Mouse (Mus musculus) neural tube, embryonic 13.5 days (tissue): ENCODE results near the gene Zfp759. TPM values are rescaled to one million over a fixed set of nuclear protein-coding genes. Genes with fewer than 3 reads are reported as not detected.
"Not testable (repeated sequence)": the region's sequence is repeated elsewhere in the genome, so short reads cannot be mapped to it uniquely, and the experiment has no call there.

Experiments used
- ATAC-seq: fragments of 200-750 bp; cut with Nextera tagmentation; 2 replicates; pipeline ENCODE4 v1.8.0; 2017; ENCODE audit warnings: low read depth, mild to moderate bottlenecking, moderate TSS enrichment, moderate library complexity
- H3K27ac ChIP-seq: fragments of 300-500 bp; sonication (generic); replicated peaks from 2 replicates; pipeline ENCODE4 v1.5.1; 2015; ENCODE audit warnings: moderate library complexity, mild to moderate bottlenecking, inconsistent platforms
- H3K27me3 ChIP-seq: fragments of 300-500 bp; sonication (generic); 2 replicates; pipeline ENCODE4 v1.6.1; 2015; ENCODE audit warnings: mild to moderate bottlenecking, inconsistent platforms
- H3K36me3 ChIP-seq: fragments of 300-500 bp; sonication (generic); 2 replicates; pipeline ENCODE4 v1.6.1; 2015; ENCODE audit warnings: mild to moderate bottlenecking, inconsistent platforms
- H3K4me1 ChIP-seq: fragments of 300-500 bp; sonication (generic); replicated peaks from 2 replicates; pipeline ENCODE4 v1.6.1; 2015; ENCODE audit warnings: inconsistent platforms
- H3K4me2 ChIP-seq: fragments of 300-500 bp; sonication (generic); 2 replicates; pipeline ENCODE4 v1.6.1; 2015; ENCODE audit warnings: inconsistent platforms, mild to moderate bottlenecking, moderate library complexity
- H3K4me3 ChIP-seq: fragments of 300-500 bp; sonication (generic); 2 replicates; pipeline ENCODE4 v1.5.1; 2015; ENCODE audit warnings: mild to moderate bottlenecking, inconsistent platforms
- H3K9ac ChIP-seq: fragments of 300-500 bp; sonication (generic); 2 replicates; pipeline ENCODE4 v1.6.1; 2015; ENCODE audit warnings: moderate library complexity, mild to moderate bottlenecking, inconsistent platforms
- H3K9me3 ChIP-seq: fragments of 300-500 bp; sonication (generic); 2 replicates; pipeline ENCODE4 v1.6.1; 2016; ENCODE audit warnings: inconsistent platforms
- WGBS: fragments of 180-500 bp; shearing (Covaris S2); methylation state at CpG from one replicate; pipeline ENCODE4 v1.1.7; 2015; 5-methylcytosine and 5-hydroxymethylcytosine counted together
- polyA plus RNA-seq: library from polyadenylated mRNA; unstranded; fragments of >200 nt; fragmentation: Nextera tagmentation; extraction: Ambion mirVana; gene quantifications from 2 replicates; pipeline ENCODE4 v1.2.1, GENCODE M21; 2015

The Zfp759 gene
- polyA plus RNA-seq, 1 experiment from 2014 or later = 3.8 TPM

DNA sequence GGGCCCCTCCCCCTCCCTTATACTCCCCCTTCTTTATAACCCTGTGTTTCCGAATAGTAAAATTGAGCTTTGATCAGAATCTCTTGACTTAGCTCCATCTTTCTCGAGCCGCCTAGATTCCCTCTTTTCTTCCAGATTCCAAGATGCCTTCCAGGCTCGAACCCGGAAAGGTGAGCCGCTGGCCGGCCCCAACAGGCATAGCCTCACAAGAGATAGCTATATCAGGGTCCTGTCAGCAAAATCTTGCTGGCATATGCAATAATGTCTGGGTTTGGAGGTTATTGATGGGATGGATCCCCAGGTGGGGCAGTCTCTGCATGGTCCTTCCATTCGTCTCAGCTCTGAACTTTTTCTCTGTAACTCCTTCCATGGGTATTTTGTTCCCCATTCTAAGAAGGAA, 5.3 kb upstream of the Zfp759 start, which contains the start of gene Rslcan18:
Gene Rslcan18, minus strand, starts transcription at position 101 of the 400 bp plus-strand sequence.
- H3K27ac ChIP-seq, H3K4me1 ChIP-seq, H3K9me3 ChIP-seq, H3K4me2 ChIP-seq, H3K36me3 ChIP-seq, H3K4me3 ChIP-seq, H3K27me3 ChIP-seq, ATAC-seq, H3K9ac ChIP-seq: not testable (repeated sequence)
- 91% methylated on average over 8 of the region's 8 CpGs for WGBS

DNA sequence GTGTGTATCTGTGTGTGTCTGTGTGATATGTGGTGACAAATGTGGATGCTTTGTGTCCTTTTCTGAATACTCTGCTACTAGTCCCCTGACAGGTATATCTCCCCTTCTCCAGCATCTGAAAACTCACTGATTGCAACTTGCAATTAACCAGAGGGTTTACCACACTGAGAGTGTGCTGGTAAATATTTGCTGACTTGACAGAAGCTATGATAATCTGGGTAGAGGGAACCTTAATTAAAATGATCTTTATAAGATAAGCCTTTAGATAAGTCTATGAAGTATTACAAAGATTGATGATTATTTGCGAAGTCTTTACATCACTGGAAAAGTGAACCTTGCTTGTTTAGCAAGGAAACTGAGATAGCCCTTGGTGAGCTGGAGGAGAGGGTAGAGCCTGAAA, 3.0 kb downstream of the Zfp759 start:
- Histone ChIP-seq H3K9me3 (no peaks in the 10 kb centered on the region), H3K27ac (no peak overlapping the region), H3K9ac (no peak overlapping the region), H3K4me3 (no peak overlapping the region), H3K36me3 (no peaks in the 10 kb centered on the region), H3K27me3 (no peaks in the 10 kb centered on the region), H3K4me2 (no peak overlapping the region), H3K4me1 (peaks cover 9% of the 10 kb centered on the region)
- WGBS = 77% methylated on average over 1 of the region's 1 CpGs
- ATAC-seq = no peak

DNA sequence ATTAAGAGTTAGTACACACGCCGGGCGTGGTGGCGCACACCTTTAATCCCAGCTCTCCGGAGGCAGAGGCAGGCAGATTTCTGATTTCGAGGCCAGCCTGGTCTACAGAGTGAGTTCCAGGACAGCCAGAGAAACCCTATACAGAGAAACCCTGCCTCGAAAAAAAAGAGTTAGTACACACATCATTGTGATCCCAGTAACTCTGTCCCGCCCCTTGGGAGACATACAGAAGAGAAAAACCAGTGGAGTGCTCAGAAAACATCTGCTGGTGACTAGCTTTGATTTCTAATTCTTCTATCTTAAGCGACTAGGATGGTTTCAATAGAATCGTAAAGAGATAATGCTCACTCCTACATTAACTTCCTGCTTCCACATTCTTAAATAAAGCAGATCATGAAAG, 6.0 kb downstream of the Zfp759 start:
- Histone ChIP-seq H3K4me2 (peak overlapping the region; percentile 65), H3K4me3 (peak overlapping the region; percentile 59)
- H3K9me3 ChIP-seq, H3K36me3 ChIP-seq, H3K27me3 ChIP-seq, H3K27ac ChIP-seq, H3K4me1 ChIP-seq, H3K9ac ChIP-seq: not testable (repeated sequence)
- ATAC-seq = peak; percentile 60
- 79% methylated on average over 10 of the region's 10 CpGs for WGBS

DNA sequence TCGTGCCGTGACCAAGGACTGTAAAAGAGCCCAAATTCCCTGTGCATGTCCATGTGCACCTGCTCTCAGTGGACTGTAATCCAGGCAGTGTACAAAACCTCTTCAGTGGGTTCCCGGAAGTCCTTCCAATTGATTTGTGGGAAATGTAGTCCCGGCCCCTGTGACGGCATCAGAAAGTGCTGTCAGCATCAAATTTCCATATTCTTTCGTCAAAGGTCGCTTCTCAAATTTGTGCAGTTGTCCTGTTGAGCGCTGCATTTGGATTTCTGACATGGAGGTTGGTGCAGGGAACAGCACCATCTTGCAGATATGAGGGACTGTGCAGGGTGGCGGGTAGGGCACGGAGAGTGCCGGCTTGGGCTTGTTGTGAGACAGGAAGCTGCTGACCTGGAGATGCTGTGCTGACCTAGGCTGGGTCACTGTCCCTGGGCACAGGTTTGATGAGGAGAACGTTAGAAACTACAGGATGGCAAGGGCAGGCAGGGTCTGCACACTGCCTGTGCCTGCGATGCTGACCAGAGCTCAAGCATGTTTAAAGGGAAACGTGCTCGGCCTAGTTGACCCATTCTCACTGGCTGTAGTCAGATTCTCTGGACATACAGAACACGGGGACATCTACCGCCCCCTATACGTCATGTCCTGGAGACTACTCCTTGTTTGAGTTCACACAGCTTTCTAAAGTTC, 6.7 kb downstream of the Zfp759 start:
- Histone ChIP-seq H3K4me2 (peak overlapping the region; percentile 65), H3K36me3 (no peaks in the 10 kb centered on the region), H3K27ac (peak overlapping the region; percentile 66), H3K4me3 (peak overlapping the region; percentile 59), H3K9me3 (no peaks in the 10 kb centered on the region), H3K4me1 (peaks cover 9% of the 10 kb centered on the region), H3K27me3 (no peaks in the 10 kb centered on the region), H3K9ac (peak overlapping the region; percentile 75)
- 1% methylated on average over 18 of the region's 18 CpGs for WGBS
- ATAC-seq = peak; percentile 98

DNA sequence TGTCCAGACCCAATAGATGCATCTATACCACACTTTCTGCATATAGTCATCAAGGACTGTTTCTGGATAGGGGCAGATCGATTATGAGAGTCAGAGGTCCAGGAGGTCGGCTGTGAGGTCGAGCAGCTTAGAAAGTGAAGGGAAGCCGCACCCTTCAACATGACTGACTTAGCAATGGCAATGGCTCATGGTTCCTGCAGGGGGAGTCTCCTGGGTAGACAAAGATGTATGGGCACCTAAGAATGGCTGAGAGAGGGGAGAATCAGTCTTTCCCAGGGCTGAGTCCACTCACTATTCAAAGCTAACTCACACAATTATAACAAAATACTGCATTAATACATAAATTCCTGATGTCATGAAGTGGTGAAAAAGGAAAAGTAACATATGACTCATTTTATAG, 44.7 kb downstream of the Zfp759 start:
- H3K27ac ChIP-seq, H3K4me3 ChIP-seq, H3K27me3 ChIP-seq, H3K9ac ChIP-seq, ATAC-seq, H3K9me3 ChIP-seq, H3K4me1 ChIP-seq, H3K4me2 ChIP-seq, H3K36me3 ChIP-seq: not testable (repeated sequence)
- WGBS = 66% methylated on average over 4 of the region's 4 CpGs

DNA sequence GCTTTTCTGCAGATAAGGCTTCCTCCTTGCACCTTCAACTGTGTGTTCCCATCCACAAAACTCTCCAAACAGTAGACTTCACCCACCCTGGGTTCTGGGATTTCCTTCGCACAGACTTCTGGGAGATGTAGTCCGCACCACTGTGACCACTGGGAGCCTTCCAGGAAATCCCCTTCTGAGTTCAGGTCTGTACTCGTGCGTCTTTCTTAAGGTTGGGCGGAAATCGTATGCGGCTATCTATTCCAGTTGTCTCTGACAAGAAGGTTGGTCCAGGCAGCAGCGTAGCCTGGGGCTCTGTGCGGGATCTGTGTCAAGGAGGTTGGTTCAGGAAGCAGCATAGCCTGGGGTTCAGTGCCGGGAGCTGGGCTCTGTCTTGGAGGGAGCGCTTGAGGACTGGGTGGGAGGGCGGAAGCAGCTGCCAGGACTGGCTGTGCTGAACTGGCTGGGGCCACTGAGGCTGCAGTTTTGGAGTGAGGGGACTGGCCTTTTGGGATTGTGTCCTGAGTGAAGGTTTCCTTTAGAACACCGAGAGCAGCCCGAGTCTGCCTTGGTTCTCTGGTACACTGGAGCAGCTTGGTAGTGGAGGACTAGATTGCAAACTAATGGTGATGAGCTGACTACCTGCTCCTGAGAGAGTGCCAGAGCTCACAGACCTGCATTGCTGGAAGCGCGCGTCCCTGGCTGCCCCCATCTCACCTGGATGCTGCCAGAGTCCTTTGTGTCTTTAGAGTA, 51.7 kb downstream of the Zfp759 start, which contains the start of gene Rsl1:
Gene Rsl1, plus strand, starts transcription at position 192 of the 732 bp plus-strand sequence.
- peak; percentile 96 for ATAC-seq
- Histone ChIP-seq H3K4me3 (peak within 1 kb of the TSS; percentile 66), H3K27ac (0 out of 2 replicates have a peak within 1 kb of the TSS, but pooled peaks have one; percentile 38), H3K9ac (peak within 1 kb of the TSS; percentile 83), H3K4me2 (peak within 1 kb of the TSS; percentile 63), H3K36me3 (peaks cover 11% of the 10 kb centered on the region)
- H3K9me3 ChIP-seq, H3K4me1 ChIP-seq, H3K27me3 ChIP-seq: not testable (repeated sequence)
- WGBS = 1% methylated on average over 17 of the region's 17 CpGs

DNA sequence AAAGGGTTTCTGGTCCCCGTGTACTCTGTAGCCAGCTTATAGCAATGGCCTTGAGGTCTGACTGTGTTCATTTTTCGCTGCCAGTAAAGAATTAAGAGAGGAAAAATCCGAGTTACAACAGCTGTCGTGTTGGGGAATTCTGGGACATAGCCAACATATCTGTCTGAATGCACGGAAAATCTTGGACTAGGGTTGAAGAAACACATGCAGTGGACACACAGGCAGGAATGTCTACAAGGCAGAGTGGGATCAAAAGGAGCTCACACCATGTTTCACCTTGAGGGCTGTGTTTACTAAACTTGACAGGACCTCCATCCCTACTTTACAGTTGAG, 52.2 kb downstream of the Zfp759 start:
- no peaks in the 10 kb centered on the region for H3K9me3 ChIP-seq
- H3K4me2 ChIP-seq = peak overlapping the region; percentile 63
- peaks cover 16% of the 10 kb centered on the region for H3K36me3 ChIP-seq
- no peak overlapping the region for H3K27ac ChIP-seq
- H3K4me1 ChIP-seq = peaks cover 6% of the 10 kb centered on the region
- H3K9ac ChIP-seq = peak overlapping the region; percentile 83
- WGBS = 31% methylated on average over 5 of the region's 5 CpGs
- no peaks in the 10 kb centered on the region for H3K27me3 ChIP-seq
- H3K4me3 ChIP-seq = peak overlapping the region; percentile 66
- no peak for ATAC-seq

Other genes with a start within 250 kb of the Zfp759 start
- 2.1 and 2.7 TPM in 2 replicates for gene Gm10767, start 216.7 kb upstream of the Zfp759 start, polyA plus RNA-seq
- 6.0 and 6.2 TPM in 2 replicates for gene Zfp712, start 60.5 kb upstream of the Zfp759 start, polyA plus RNA-seq
- 9.6 and 9.9 TPM in 2 replicates for gene Zfp708, start 23.7 kb upstream of the Zfp759 start, polyA plus RNA-seq
- gene Gm28557, start 13.1 kb upstream of the Zfp759 start, polyA plus RNA-seq = 2.1 and 2.5 TPM in 2 replicates
- 0.14 TPM in 1 of 2 replicates, not detected in the other for gene Rslcan18, start 5.4 kb upstream of the Zfp759 start, polyA plus RNA-seq
- 7.1 and 7.5 TPM in 2 replicates for gene Rsl1, start 51.5 kb downstream of the Zfp759 start, polyA plus RNA-seq
- gene Zfp455, start 72.8 kb downstream of the Zfp759 start, polyA plus RNA-seq = 2.0 and 3.1 TPM in 2 replicates
- 5.1 and 5.9 TPM in 2 replicates for gene Zfp458, start 156.8 kb downstream of the Zfp759 start, polyA plus RNA-seq
- gene Zfp457, start 184.8 kb downstream of the Zfp759 start, polyA plus RNA-seq = 0.88 and 1.2 TPM in 2 replicates
- 1.6 and 2.2 TPM in 2 replicates for gene Zfp595, start 210.9 kb downstream of the Zfp759 start, polyA plus RNA-seq
- gene Gm28044, start 238.9 kb downstream of the Zfp759 start, polyA plus RNA-seq = not detected in 2 replicates
- gene Zfp953, start 238.9 kb downstream of the Zfp759 start, polyA plus RNA-seq = 0.82 and 1.0 TPM in 2 replicates